Mouse (Mus musculus) intestine, embryonic 15.5 days (tissue): ENCODE data around the gene Uxt. TPM values are rescaled to one million over a fixed set of nuclear protein-coding genes. Genes with fewer than 3 reads are reported as not detected.
A peak's percentile ranks its signal among the peaks of the same experiment; 100 is the strongest.

ENCODE experiments used
- ATAC-seq: fragments of 200-750 bp; cut with Nextera tagmentation; 2 replicates; pipeline ENCODE4 v1.8.0; 2017; ENCODE audit warnings: moderate TSS enrichment, moderate library complexity
- H3K27ac ChIP-seq: fragments of 300-500 bp; sonication (generic); 2 replicates; pipeline ENCODE4 v1.5.1; 2015; ENCODE audit warnings: mild to moderate bottlenecking, inconsistent platforms
- H3K27me3 ChIP-seq: fragments of 300-500 bp; sonication (generic); replicated peaks from 2 replicates; pipeline ENCODE4 v1.6.1; 2015; ENCODE audit warnings: inconsistent platforms
- H3K36me3 ChIP-seq: fragments of 300-500 bp; sonication (generic); 2 replicates; pipeline ENCODE4 v1.6.1; 2015; ENCODE audit warnings: inconsistent platforms
- H3K4me1 ChIP-seq: fragments of 300-500 bp; sonication (generic); replicated peaks from 2 replicates; pipeline ENCODE4 v1.6.1; 2015; ENCODE audit warnings: inconsistent platforms
- H3K4me2 ChIP-seq: fragments of 300-500 bp; sonication (generic); replicated peaks from 2 replicates; pipeline ENCODE4 v1.6.1; 2015; ENCODE audit warnings: mild to moderate bottlenecking, inconsistent platforms
- H3K4me3 ChIP-seq: fragments of 300-500 bp; sonication (generic); replicated peaks from 2 replicates; pipeline ENCODE4 v1.5.1; 2015; ENCODE audit warnings: inconsistent platforms
- H3K9ac ChIP-seq: fragments of 300-500 bp; sonication (generic); 2 replicates; pipeline ENCODE4 v1.6.1; 2015; ENCODE audit warnings: inconsistent platforms
- H3K9me3 ChIP-seq: fragments of 300-500 bp; sonication (generic); 2 replicates; pipeline ENCODE4 v1.6.1; 2016; ENCODE audit warnings: inconsistent platforms
- WGBS: fragments of 180-500 bp; shearing (Covaris S2); methylation state at CpG from one replicate; pipeline ENCODE4 v1.1.7; 2015; 5-methylcytosine and 5-hydroxymethylcytosine counted together
- polyA plus RNA-seq: library from polyadenylated mRNA; unstranded; fragments of >200 nt; fragmentation: Nextera tagmentation; extraction: Ambion mirVana; gene quantifications from 2 replicates; pipeline ENCODE4 v1.2.1, GENCODE M21; 2015

Uxt gene
- polyA plus RNA-seq, result 62.9 and 64.7 TPM in 2 replicates

DNA sequence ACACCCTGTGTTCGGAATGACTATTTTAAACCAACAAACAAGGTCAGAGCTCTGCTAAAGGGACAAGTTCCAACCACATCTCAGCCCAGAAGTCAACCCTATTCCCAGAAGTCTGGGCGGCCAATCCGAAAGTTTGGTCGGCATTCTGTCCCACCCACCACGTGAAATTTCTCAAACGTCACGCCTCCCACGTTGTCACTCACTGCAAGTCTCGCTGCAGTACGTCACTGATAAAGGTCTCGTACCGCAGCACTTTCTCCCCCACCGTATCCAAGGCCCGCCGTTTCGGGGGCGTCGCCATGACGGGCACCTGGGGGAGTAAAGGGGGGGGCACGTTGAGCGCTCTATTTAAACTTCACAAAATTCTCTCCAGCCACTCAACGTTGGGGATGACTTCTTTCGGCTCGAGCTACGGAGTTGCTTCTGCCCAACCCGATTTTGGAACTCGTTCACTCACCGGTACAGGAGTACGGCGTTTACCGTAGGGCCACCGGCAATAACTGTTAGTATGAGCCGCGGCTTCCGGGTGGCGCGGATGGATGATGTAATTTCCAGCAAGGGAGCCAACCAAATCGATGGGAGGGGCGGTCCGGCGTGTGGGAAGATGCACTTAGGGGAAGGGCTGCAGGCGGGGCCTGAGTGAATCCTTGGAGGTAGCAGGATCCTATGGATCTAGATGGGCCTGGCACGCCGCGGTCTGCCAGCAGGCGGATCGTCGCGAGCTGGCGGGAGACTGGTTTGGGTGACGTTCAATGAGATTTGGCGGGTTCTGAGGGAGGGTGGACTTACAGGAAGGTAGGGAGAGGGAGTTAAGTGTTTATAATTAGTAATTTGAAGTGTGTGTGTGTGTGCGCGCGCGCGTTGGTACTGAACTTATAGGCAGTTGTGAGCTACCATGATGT lies at the start of gene Uxt:
Gene Uxt, minus strand, starts transcription at position 541 of the 902 bp plus-strand sequence.
- Histone ChIP-seq H3K9me3 (no peaks in the 10 kb centered on the region), H3K4me3 (peak within 1 kb of the TSS; percentile 45), H3K36me3 (no peaks in the 10 kb centered on the region), H3K27me3 (no peaks in the 10 kb centered on the region), H3K4me1 (no peaks in the 10 kb centered on the region), H3K4me2 (peak within 1 kb of the TSS; percentile 45), H3K27ac (peak within 1 kb of the TSS; percentile 71), H3K9ac (peak within 1 kb of the TSS; percentile 15; the same call in 1 of the 2 replicates)
- WGBS, result 18% methylated on average over 57 of the region's 57 CpGs
- ATAC-seq, result peak; percentile 99

DNA sequence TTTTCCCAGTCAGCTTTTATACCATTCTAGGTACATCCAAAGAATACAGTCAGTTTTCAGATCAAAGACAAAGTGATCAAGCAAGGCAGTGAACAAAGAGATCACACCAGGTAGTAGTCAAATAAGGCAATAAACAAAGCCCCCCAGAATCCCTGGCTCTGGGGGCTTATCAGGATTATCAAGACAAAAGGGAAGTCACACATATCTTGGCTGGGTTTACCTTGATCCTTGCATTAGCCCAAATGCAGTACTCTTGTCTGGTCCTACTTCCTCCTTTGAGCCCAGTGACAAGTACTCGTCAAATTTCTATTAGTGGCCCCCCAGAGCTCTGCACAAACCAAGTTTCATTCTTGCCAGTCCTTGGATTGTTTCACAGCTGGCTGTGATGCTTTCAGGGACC lies 19.1 kb upstream of the Uxt start:
- 59% methylated on average over 1 of the region's 1 CpGs for WGBS
- Histone ChIP-seq H3K4me3 (no peak overlapping the region), H3K4me1 (no peaks in the 10 kb centered on the region), H3K27me3 (no peaks in the 10 kb centered on the region), H3K27ac (no peak overlapping the region), H3K9me3 (no peaks in the 10 kb centered on the region), H3K4me2 (no peak overlapping the region), H3K9ac (no peak overlapping the region), H3K36me3 (no peaks in the 10 kb centered on the region)
- ATAC-seq, result no peak

DNA sequence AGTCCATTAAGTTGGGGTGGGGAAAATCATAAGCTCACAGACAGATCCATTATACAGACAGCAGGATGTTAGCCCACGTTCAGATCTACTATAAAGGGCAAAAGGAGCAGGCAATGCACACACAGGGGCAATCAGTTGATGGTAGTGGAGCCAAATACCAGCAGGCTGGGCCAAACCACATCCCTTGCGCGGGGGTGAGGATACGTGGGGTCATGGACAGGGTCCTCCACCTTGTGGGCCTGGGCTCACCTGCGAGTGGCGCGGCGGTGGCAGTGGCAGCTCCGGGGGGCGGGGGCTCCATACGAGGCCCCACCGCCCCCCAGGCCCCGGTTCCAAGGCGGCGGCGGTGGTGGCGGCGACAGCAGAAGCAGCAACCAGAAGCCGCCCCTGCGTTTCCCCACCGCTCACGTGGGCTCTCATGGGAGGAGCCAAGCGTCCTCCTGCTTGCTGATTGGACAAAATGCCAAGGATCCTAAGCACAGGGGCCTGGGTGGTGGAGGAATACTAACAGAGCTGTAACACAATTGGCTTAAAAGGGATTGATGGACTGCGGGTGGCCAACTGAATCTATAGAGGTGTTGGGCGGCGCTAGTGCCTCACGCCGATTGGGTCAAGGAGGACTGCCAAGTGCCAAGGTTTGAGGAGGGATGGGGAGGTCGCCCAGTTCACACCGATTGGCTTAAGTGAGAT lies 11.5 kb downstream of the Uxt start, which contains the start of gene Elk1:
Gene Elk1, minus strand, starts transcription at position 418 of the 690 bp plus-strand sequence.
- Histone ChIP-seq H3K4me3 (peak within 1 kb of the TSS; percentile 65), H3K4me1 (no peaks in the 10 kb centered on the region), H3K27ac (0 out of 2 replicates have a peak within 1 kb of the TSS, but pooled peaks have one; percentile 62), H3K36me3 (no peaks in the 10 kb centered on the region), H3K27me3 (no peaks in the 10 kb centered on the region), H3K4me2 (peak within 1 kb of the TSS; percentile 50), H3K9me3 (no peaks in the 10 kb centered on the region), H3K9ac (peak within 1 kb of the TSS; percentile 66)
- 19% methylated on average over 26 of the region's 30 CpGs for WGBS
- ATAC-seq, result peak; percentile 98

DNA sequence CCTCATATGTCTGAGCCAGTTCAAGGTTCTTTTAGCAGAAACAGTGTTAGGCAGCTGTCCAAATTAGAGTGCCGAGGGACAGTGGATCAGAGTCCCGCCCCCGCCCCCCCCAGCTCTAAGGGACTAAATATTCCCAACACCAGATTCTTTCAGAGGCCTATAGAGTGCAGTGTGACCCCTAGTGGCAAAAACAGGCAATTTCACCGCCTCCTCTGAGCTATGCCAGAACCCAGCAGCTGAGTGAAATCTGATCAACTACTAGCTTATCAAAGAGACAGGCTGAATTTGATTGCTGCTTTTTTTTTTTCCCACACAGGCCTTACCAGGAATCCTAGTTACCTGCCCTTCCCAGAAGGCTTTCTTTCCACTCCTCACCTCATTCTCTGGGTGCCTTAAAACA lies 15.8 kb downstream of the Uxt start:
- no peak overlapping the region for H3K4me2 ChIP-seq
- no peaks in the 10 kb centered on the region for H3K4me1 ChIP-seq
- H3K27ac ChIP-seq, result no peak overlapping the region
- no peak overlapping the region for H3K4me3 ChIP-seq
- H3K27me3 ChIP-seq, result no peaks in the 10 kb centered on the region
- H3K9me3 ChIP-seq, result no peaks in the 10 kb centered on the region
- ATAC-seq, result no peak
- no peak overlapping the region for H3K9ac ChIP-seq
- no peaks in the 10 kb centered on the region for H3K36me3 ChIP-seq
- WGBS, result 14% methylated on average over 4 of the region's 4 CpGs

- Histone ChIP-seq H3K4me2 (no peak overlapping the region), H3K4me3 (no peak overlapping the region), H3K4me1 (no peaks in the 10 kb centered on the region), H3K9me3 (no peaks in the 10 kb centered on the region), H3K27ac (no peak overlapping the region), H3K9ac (no peak overlapping the region), H3K36me3 (0 out of 2 replicates have a peak, but pooled peaks cover 3% of the 10 kb centered on the region), H3K27me3 (no peaks in the 10 kb centered on the region)
- 93% methylated on average over 1 of the region's 1 CpGs for WGBS
- ATAC-seq, result no peak
Measured at GRCm38 (mm10) chrX:20931963-20932362, 29.9 kb downstream of the Uxt start.

GRCm38 (mm10) chrX:20931364-20931763 lies 30.5 kb downstream of the Uxt start, which contains the start of gene Cfp:
Gene Cfp (minus strand): TSS chrX:20931555.
- Histone ChIP-seq H3K27ac (no peak within 1 kb of the TSS), H3K4me3 (no peak within 1 kb of the TSS), H3K36me3 (0 out of 2 replicates have a peak, but pooled peaks cover 3% of the 10 kb centered on the region), H3K27me3 (no peaks in the 10 kb centered on the region), H3K9ac (no peak within 1 kb of the TSS), H3K9me3 (no peaks in the 10 kb centered on the region), H3K4me2 (no peak within 1 kb of the TSS), H3K4me1 (no peaks in the 10 kb centered on the region)
- 67% methylated on average over 1 of the region's 1 CpGs for WGBS
- ATAC-seq, result no peak

DNA sequence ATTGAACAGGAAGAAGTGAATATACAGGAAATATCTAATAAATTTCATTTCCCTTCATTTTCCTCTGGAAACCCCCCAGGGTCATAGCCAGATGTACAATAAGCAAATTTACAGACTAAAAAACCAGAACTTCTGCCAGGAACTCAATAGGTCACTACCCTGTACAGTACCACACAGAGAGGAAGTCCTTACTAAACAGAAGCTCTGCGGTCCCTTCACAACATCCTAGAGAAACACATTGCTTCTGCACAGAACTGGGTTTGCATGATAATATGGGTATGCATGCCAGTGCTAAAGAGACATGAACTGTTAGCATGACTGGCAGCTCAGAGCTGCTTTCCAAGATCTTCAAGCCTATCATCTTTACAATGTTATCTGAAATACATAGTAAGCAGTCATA lies 32.0 kb downstream of the Uxt start:
- no peak for ATAC-seq
- no peak overlapping the region for H3K27ac ChIP-seq
- H3K4me3 ChIP-seq, result no peak overlapping the region
- H3K4me2 ChIP-seq, result no peak overlapping the region
- no peaks in the 10 kb centered on the region for H3K36me3 ChIP-seq
- H3K9ac ChIP-seq, result no peak overlapping the region
- H3K27me3 ChIP-seq, result no peaks in the 10 kb centered on the region
- no peaks in the 10 kb centered on the region for H3K4me1 ChIP-seq
- no peaks in the 10 kb centered on the region for H3K9me3 ChIP-seq
- 88% methylated on average over 1 of the region's 1 CpGs for whole genome bisulfite sequencing

- Histone ChIP-seq H3K4me1 (no peaks in the 10 kb centered on the region), H3K27ac (no peak overlapping the region), H3K9me3 (no peaks in the 10 kb centered on the region), H3K9ac (no peak overlapping the region), H3K36me3 (no peaks in the 10 kb centered on the region), H3K4me2 (no peak overlapping the region), H3K27me3 (peaks cover 3% of the 10 kb centered on the region; the same call in 1 of the 2 replicates), H3K4me3 (no peak overlapping the region)
- no peak for ATAC-seq
Measured at GRCm38 (mm10) chrX:20924976-20925375, 36.8 kb downstream of the Uxt start.

GRCm38 (mm10) chrX:20923506-20923905 lies 38.3 kb downstream of the Uxt start:
- no peak for ATAC-seq
- Histone ChIP-seq H3K4me1 (no peaks in the 10 kb centered on the region), H3K27me3 (peaks cover 3% of the 10 kb centered on the region; the same call in 1 of the 2 replicates), H3K4me3 (no peak overlapping the region), H3K36me3 (no peaks in the 10 kb centered on the region), H3K27ac (no peak overlapping the region), H3K4me2 (no peak overlapping the region), H3K9me3 (no peaks in the 10 kb centered on the region), H3K9ac (no peak overlapping the region)
- 76% methylated on average over 1 of the region's 1 CpGs for WGBS

DNA sequence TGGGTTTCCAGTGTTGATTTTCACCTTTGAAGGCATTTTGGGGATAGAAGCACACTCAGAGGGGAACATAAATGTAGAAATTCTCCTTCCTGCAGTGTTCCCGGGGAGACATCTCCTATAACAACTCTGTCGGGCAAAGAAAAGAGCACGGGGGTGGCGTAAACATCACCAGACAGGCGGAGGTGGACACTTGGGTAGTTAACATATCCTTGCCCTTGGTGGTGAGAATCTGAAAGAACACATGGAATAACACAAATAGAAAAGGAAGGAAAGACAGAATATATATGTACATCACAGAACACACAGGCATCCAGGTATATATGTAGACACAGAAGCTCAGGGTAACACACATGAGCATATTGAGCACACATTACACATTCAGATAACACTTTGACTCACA lies 40.5 kb downstream of the Uxt start:
- peak; percentile 20; the same call in 1 of the 2 replicates for ATAC-seq
- 40% methylated on average over 5 of the region's 5 CpGs for WGBS
- H3K4me2 ChIP-seq, result peak overlapping the region; percentile 84
- H3K4me1 ChIP-seq, result no peaks in the 10 kb centered on the region
- no peaks in the 10 kb centered on the region for H3K36me3 ChIP-seq
- no peak overlapping the region for H3K27ac ChIP-seq
- no peak overlapping the region for H3K9ac ChIP-seq
- no peak overlapping the region for H3K4me3 ChIP-seq
- no peaks in the 10 kb centered on the region for H3K9me3 ChIP-seq
- H3K27me3 ChIP-seq, result peaks cover 3% of the 10 kb centered on the region; the same call in 1 of the 2 replicates

DNA sequence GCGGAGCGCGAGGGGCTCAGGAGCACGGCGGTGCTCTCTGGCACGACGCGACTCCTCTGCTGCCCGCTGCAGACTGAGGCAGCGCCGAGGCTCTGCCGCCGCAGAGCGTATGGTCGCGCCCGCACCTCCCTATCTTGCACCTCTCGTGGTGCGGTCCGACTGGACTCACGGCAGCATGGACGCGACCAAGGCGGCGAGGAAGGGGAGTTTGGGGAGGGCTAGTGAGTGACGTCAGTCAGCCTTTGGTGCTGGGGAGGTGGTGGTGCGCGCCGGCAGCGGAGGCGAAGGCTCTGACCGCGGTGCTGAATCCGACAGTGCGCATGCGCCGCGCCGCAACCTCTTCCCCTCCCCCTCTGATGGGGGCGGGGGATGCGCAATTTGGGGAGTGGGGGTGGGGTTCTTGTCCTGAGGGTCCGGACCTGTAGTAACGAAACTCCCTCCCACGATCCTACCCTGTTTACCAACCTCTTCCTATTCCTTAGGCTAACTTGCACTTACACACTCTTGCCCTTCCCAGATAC lies 40.9 kb downstream of the Uxt start, which contains the start of gene Syn1:
Gene Syn1, minus strand, starts transcription at position 161 of the 521 bp plus-strand sequence.
- peak within 1 kb of the TSS; percentile 84 for H3K4me2 ChIP-seq
- 15% methylated on average over 40 of the region's 44 CpGs for WGBS
- H3K9me3 ChIP-seq, result no peaks in the 10 kb centered on the region
- peaks cover 3% of the 10 kb centered on the region; the same call in 1 of the 2 replicates for H3K27me3 ChIP-seq
- peak within 1 kb of the TSS; percentile 37 for H3K4me3 ChIP-seq
- H3K36me3 ChIP-seq, result no peaks in the 10 kb centered on the region
- no peaks in the 10 kb centered on the region for H3K4me1 ChIP-seq
- H3K27ac ChIP-seq, result no peak within 1 kb of the TSS
- peak within 1 kb of the TSS; percentile 3; the same call in 1 of the 2 replicates for H3K9ac ChIP-seq
- ATAC-seq, result peak; percentile 99
